Mouse (Mus musculus): ENCODE results near the gene Sestd1.

GRCm38 (mm10) chr2:77200379-77200778 is 80.0 kb downstream of the Sestd1 start:
- TF ChIP-seq POLR2A (IDR thresholded peaks at IDR 0.05; ENCODE audit: low read depth, low read length) = no peak
- TF ChIP-seq CTCF (IDR thresholded peaks at IDR 0.05; ENCODE audit: extremely low read depth, insufficient read length, insufficient replicate concordance, low read depth, low read length) = no peak
